Mouse (Mus musculus) embryonic fibroblast, embryonic 13.5 days (primary cell): ENCODE measurements around the gene Stk38.
"Not testable (repeated sequence)": the region's sequence is repeated elsewhere in the genome, so short reads cannot be mapped to it uniquely, and the experiment has no call there.

Experiments
- CTCF ChIP-seq: IDR thresholded peaks from 2 replicates; pipeline ENCODE4 v1.5.1; 2011; ENCODE audit warnings: mild to moderate bottlenecking, control low read depth, low read length, moderate library complexity, borderline replicate concordance; ENCODE audit not compliant: insufficient read depth
- POLR2A ChIP-seq: IDR thresholded peaks from 2 replicates; pipeline ENCODE4 v1.6.1; 2011; ENCODE audit warnings: low read depth, mild to moderate bottlenecking, control low read depth, low read length, moderate library complexity

DNA sequence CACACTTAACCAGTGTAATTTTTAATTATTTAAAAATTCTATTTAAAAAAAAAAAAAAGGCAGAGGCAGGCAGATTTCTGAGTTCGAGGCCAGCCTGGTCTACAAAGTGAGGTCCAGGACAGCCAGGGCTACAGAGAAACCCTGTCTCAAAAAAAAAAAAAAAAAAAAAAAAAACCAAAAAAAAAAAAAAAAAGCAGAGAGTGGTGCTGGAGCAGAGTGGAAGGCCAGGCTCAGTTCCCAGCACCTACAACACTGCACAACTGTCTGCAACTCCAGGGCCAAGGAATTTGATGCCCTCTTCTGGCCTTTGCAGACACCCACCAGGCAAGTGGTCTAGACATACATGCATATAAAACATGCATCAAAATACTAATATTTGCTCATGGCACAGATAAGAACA is 14.8 kb downstream of the Stk38 start:
- TF ChIP-seq CTCF, POLR2A: not testable (repeated sequence)
